Mouse (Mus musculus): ENCODE measurements at regions not wholly inside any gene's neighbourhood (a gene's known extent, or its start where the extent isn't known, plus 50 kb on each side); places are given as distances from the start of the nearest gene placed in this dataset.

DNA sequence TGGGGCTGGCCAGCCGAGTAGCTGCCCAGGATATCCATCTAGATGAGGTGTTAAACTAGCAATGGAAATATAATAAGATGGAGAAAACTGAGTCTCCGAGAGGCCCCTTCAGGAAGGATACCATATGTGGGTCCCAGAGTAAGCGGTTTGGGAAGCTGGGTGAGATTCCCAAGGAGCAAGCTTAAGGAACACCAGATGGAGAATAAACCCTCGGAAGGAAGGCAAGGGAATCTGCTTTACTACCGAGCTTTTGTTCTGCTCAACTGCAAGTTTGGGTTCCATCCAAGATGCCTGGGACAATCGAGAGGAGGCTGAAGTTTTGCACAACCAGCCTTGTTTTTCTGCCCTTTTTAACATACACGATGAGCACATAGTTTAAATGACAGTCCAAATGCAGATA, 164.9 kb upstream of the Osr1 start:
- Histone ChIP-seq H3K27me3 (ENCODE audit: insufficient read depth, low read length) (no peaks in the 10 kb centered on the region), H3K9ac (ENCODE audit: low read depth, low read length) (no peak overlapping the region), H3K4me2 (ENCODE audit: low read length) (no peak overlapping the region), H3K36me3 (ENCODE audit: insufficient read depth, low read length) (no peaks in the 10 kb centered on the region), H3K9me3 (replicated peaks; ENCODE audit: low read length) (no peaks in the 10 kb centered on the region), H3K27ac (no peak overlapping the region), H3K4me3 (replicated peaks; ENCODE audit: low read depth, low read length) (no peak overlapping the region), H3K4me1 (replicated peaks; ENCODE audit: insufficient read depth, low read length) (no peaks in the 10 kb centered on the region)
- DNase-seq (ENCODE audit: low spot score) (no peak), ATAC-seq (replicated peaks; ENCODE audit: low FRiP score, low read depth) (no peak)
- TF ChIP-seq CTCF (IDR thresholded peaks at IDR 0.05; ENCODE audit: low read depth), result no peak
- 61% methylated on average over 7 of the region's 7 CpGs for WGBS

DNA sequence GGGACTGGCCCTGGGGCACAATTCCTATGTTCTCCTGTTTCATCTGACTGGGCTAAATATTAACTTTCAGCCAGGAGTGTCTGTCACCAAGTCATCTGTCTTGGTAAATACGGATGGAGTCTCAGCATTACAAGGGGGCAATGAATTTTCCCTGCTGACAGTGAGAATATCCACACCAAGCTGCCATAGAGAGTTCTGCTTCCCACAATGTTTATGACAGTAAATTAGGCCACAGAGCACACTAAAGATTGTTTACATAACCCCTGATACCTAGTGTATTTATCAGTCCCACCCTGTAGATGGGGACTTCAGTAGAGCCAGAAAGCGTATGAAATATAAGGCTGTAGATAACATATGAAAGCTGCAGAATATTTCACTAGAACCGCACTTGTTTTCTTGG, 150.6 kb upstream of the Osr1 start:
- peak; percentile 39 for DNase-seq (ENCODE audit: low spot score)
- H3K4me3 ChIP-seq (replicated peaks; ENCODE audit: low read depth, low read length), result no peak overlapping the region
- WGBS, result 19% methylated on average over 3 of the region's 3 CpGs
- TF ChIP-seq CTCF (IDR thresholded peaks at IDR 0.05; ENCODE audit: low read depth), result no peak
- no peaks in the 10 kb centered on the region for H3K27me3 ChIP-seq (ENCODE audit: insufficient read depth, low read length)
- no peak overlapping the region for H3K27ac ChIP-seq
- no peaks in the 10 kb centered on the region for H3K9me3 ChIP-seq (replicated peaks; ENCODE audit: low read length)
- no peak overlapping the region for H3K9ac ChIP-seq (ENCODE audit: low read depth, low read length)
- no peaks in the 10 kb centered on the region for H3K36me3 ChIP-seq (ENCODE audit: insufficient read depth, low read length)
- H3K4me2 ChIP-seq (ENCODE audit: low read length), result no peak overlapping the region
- H3K4me1 ChIP-seq (replicated peaks; ENCODE audit: insufficient read depth, low read length), result no peaks in the 10 kb centered on the region
- ATAC-seq (replicated peaks; ENCODE audit: low FRiP score, low read depth), result 0 out of 2 replicates have a peak, but pooled peaks have one; percentile 13

DNA sequence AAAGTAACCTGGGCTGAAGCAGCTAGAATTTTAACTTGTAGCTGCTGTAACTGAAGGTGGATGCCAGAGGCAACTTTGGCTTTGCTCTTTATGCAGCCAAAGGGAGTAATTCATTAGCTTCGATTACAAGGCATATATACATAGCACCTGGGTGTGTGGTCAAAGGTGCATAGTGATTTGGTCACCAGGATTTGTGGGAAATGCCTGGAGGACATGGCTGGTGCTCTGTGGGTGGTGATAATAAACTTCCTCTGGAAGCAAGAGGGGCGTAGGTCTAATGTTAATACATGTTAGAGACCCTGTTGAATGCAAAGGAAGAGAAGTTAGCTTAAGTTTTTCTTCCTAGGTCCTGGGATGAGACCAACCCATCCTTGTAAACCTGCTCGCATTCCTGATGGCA, 139.3 kb upstream of the Osr1 start:
- ATAC-seq (replicated peaks; ENCODE audit: low FRiP score, low read depth) (no peak), DNase-seq (ENCODE audit: low spot score) (no peak)

DNA sequence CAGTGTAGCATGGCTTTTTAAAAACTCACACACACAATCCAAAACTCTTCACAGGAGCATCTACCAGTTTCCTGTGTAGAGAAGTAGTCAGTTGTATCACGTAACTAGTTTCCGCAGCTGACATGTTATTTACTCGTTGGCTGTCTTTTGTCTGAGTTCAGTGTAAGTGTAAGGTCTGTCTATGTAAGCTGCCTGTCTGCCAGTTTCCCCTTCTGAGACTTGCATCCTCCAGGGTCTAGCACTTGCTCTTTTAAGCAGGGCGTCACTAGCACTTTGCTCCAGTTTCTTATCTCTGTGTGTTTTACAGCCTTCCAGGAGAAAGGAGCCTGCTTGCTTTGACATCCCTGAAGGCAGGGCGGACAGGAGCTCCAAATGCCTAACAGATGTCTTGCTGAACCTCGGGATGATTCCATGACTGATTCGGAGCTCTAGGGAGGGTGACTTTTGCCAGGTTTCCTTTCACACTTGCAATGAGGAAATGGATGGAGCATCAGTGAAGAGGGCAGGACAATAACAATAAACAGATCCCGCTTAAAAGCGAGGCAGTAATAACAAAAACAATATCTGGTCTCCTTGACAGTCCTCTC, 131.2 kb upstream of the Osr1 start:
- Histone ChIP-seq H3K4me2 (ENCODE audit: low read length) (peak overlapping the region; percentile 8; the same call in 1 of the 2 replicates), H3K4me1 (replicated peaks; ENCODE audit: insufficient read depth, low read length) (no peaks in the 10 kb centered on the region), H3K9ac (ENCODE audit: low read depth, low read length) (no peak overlapping the region), H3K9me3 (replicated peaks; ENCODE audit: low read length) (no peaks in the 10 kb centered on the region), H3K27me3 (ENCODE audit: insufficient read depth, low read length) (no peaks in the 10 kb centered on the region), H3K4me3 (replicated peaks; ENCODE audit: low read depth, low read length) (no peak overlapping the region), H3K36me3 (ENCODE audit: insufficient read depth, low read length) (no peaks in the 10 kb centered on the region), H3K27ac (no peak overlapping the region)
- no peak for TF ChIP-seq CTCF (IDR thresholded peaks at IDR 0.05; ENCODE audit: low read depth)
- ATAC-seq (replicated peaks; ENCODE audit: low FRiP score, low read depth) (no peak), DNase-seq (ENCODE audit: low spot score) (peak; percentile 39)
- 16% methylated on average over 9 of the region's 9 CpGs for WGBS

More for the DNA sequence above, 139.3 kb upstream of the Osr1 start:
- Histone ChIP-seq H3K9ac (ENCODE audit: low read depth, low read length) (no peak overlapping the region), H3K4me3 (replicated peaks; ENCODE audit: low read depth, low read length) (no peak overlapping the region), H3K27ac (no peak overlapping the region), H3K4me1 (replicated peaks; ENCODE audit: insufficient read depth, low read length) (no peaks in the 10 kb centered on the region), H3K4me2 (ENCODE audit: low read length) (no peak overlapping the region), H3K9me3 (replicated peaks; ENCODE audit: low read length) (no peaks in the 10 kb centered on the region), H3K27me3 (ENCODE audit: insufficient read depth, low read length) (no peaks in the 10 kb centered on the region), H3K36me3 (ENCODE audit: insufficient read depth, low read length) (no peaks in the 10 kb centered on the region)
- no peak for TF ChIP-seq CTCF (IDR thresholded peaks at IDR 0.05; ENCODE audit: low read depth)
- 77% methylated on average over 3 of the region's 3 CpGs for WGBS

- 19% methylated on average over 3 of the region's 3 CpGs for WGBS
- Histone ChIP-seq H3K4me1 (replicated peaks; ENCODE audit: insufficient read depth, low read length) (no peaks in the 10 kb centered on the region), H3K27ac (no peak overlapping the region), H3K9ac (ENCODE audit: low read depth, low read length) (no peak overlapping the region), H3K4me2 (ENCODE audit: low read length) (no peak overlapping the region), H3K9me3 (replicated peaks; ENCODE audit: low read length) (no peaks in the 10 kb centered on the region), H3K4me3 (replicated peaks; ENCODE audit: low read depth, low read length) (no peak overlapping the region), H3K36me3 (ENCODE audit: insufficient read depth, low read length) (no peaks in the 10 kb centered on the region), H3K27me3 (ENCODE audit: insufficient read depth, low read length) (no peaks in the 10 kb centered on the region)
- no peak for TF ChIP-seq CTCF (IDR thresholded peaks at IDR 0.05; ENCODE audit: low read depth)
- ATAC-seq (replicated peaks; ENCODE audit: low FRiP score, low read depth) (no peak), DNase-seq (ENCODE audit: low spot score) (peak; percentile 31)
These were observed 119.3 kb upstream of the Osr1 start for GRCm38 (mm10) chr12:9450620-9451019.

GRCm38 (mm10) chr12:9460193-9460592, 109.7 kb upstream of the Osr1 start:
- peak; percentile 74 for DNase-seq (ENCODE audit: low spot score)
- 54% methylated on average over 3 of the region's 3 CpGs for WGBS

More at GRCm38 (mm10) chr12:9460193-9460592, 109.7 kb upstream of the Osr1 start:
- no peak overlapping the region for H3K9ac ChIP-seq (ENCODE audit: low read depth, low read length)
- H3K4me3 ChIP-seq (replicated peaks; ENCODE audit: low read depth, low read length), result no peak overlapping the region
- no peaks in the 10 kb centered on the region for H3K4me1 ChIP-seq (replicated peaks; ENCODE audit: insufficient read depth, low read length)
- H3K4me2 ChIP-seq (ENCODE audit: low read length), result no peak overlapping the region
- TF ChIP-seq CTCF (IDR thresholded peaks at IDR 0.05; ENCODE audit: low read depth), result no peak
- H3K9me3 ChIP-seq (replicated peaks; ENCODE audit: low read length), result no peaks in the 10 kb centered on the region
- H3K27me3 ChIP-seq (ENCODE audit: insufficient read depth, low read length), result no peaks in the 10 kb centered on the region
- no peak overlapping the region for H3K27ac ChIP-seq
- H3K36me3 ChIP-seq (ENCODE audit: insufficient read depth, low read length), result no peaks in the 10 kb centered on the region
- ATAC-seq (replicated peaks; ENCODE audit: low FRiP score, low read depth), result no peak
